Comparison of ENCODE assay signal across 8 mouse cellular contexts in genomic region chr13:58126862-58127765, GRCm38 (mm10). TPM values are rescaled to one million over a fixed set of nuclear protein-coding genes. Genes with fewer than 3 reads are reported as not detected.
DNase-seq lines count a peak whose midpoint lies in the region; ATAC-seq lines count a peak whose summit lies in the region.

No protein-coding gene starts in this region.

- peak overlapping the region; percentile 97 for H3K9ac ChIP-seq in forebrain, embryonic 15.5 days (replicated peaks)
- peak overlapping the region; percentile 99 for H3K9ac ChIP-seq in liver, embryonic 15.5 days

- H3K36me3 ChIP-seq in erythroblast, embryonic 14.5 days (ENCODE audit: control insufficient read depth) = peaks cover 31% of the 10 kb centered on the region
- H3K36me3 ChIP-seq in forebrain, embryonic 15.5 days = no peaks in the 10 kb centered on the region
- peaks cover 14% of the 10 kb centered on the region for H3K36me3 ChIP-seq in liver, embryonic 15.5 days (replicated peaks)

- H3K9me3 ChIP-seq in erythroblast, embryonic 14.5 days (ENCODE audit: control insufficient read depth, low read length) = no peaks in the 10 kb centered on the region
- H3K9me3 ChIP-seq in forebrain, embryonic 15.5 days = no peaks in the 10 kb centered on the region
- no peaks in the 10 kb centered on the region for H3K9me3 ChIP-seq in liver, embryonic 15.5 days (replicated peaks)

- peak overlapping the region; percentile 100 for H3K4me3 ChIP-seq in erythroblast, embryonic 14.5 days (replicated peaks)
- H3K4me3 ChIP-seq in forebrain, embryonic 15.5 days = peak overlapping the region; percentile 95
- peak overlapping the region; percentile 81 for H3K4me3 ChIP-seq in liver, embryonic 15.5 days (replicated peaks)

- WGBS in forebrain, embryonic 15.5 days = under 1% methylated on average over 62 of the region's 92 CpGs
- WGBS in liver, embryonic 15.5 days (ENCODE audit: insufficient replicate concordance) = under 1% methylated on average over 60 of the region's 92 CpGs

- peak; percentile 6 for DNase-seq in ovary, postnatal 10 days (ENCODE audit: low spot score)
- DNase-seq in ovary, postnatal 14 days (ENCODE audit: low spot score) = no peak
- DNase-seq in testis, postnatal 10 days (ENCODE audit: low spot score) = peak; percentile 69
- DNase-seq in layer of hippocampus, postnatal 25 days (ENCODE audit: extremely low spot score in 1 of 2, low spot score in 1 of 2) = no peak

- no peak for ATAC-seq in erythroblast, adult 5-6 weeks (replicated peaks; ENCODE audit: low FRiP score, poor library complexity, severe bottlenecking)
- ATAC-seq in forebrain, embryonic 15.5 days (replicated peaks) = no peak
- no peak for ATAC-seq in liver, embryonic 15.5 days (ENCODE audit: insufficient read depth)

- H3K27me3 ChIP-seq in erythroblast, embryonic 14.5 days (ENCODE audit: control insufficient read depth) = no peaks in the 10 kb centered on the region
- H3K27me3 ChIP-seq in forebrain, embryonic 15.5 days = no peaks in the 10 kb centered on the region
- H3K27me3 ChIP-seq in liver, embryonic 15.5 days = no peaks in the 10 kb centered on the region

- H3K27ac ChIP-seq in forebrain, embryonic 15.5 days (replicated peaks) = peak overlapping the region; percentile 99
- H3K27ac ChIP-seq in liver, embryonic 15.5 days (replicated peaks) = peak overlapping the region; percentile 96

- peaks cover 42% of the 10 kb centered on the region for H3K4me1 ChIP-seq in erythroblast, embryonic 14.5 days (ENCODE audit: control insufficient read depth)
- peaks cover 39% of the 10 kb centered on the region for H3K4me1 ChIP-seq in forebrain, embryonic 15.5 days
- peaks cover 45% of the 10 kb centered on the region for H3K4me1 ChIP-seq in liver, embryonic 15.5 days (replicated peaks)

- H3K4me2 ChIP-seq in forebrain, embryonic 15.5 days (replicated peaks) = peak overlapping the region; percentile 59
- H3K4me2 ChIP-seq in liver, embryonic 15.5 days = peak overlapping the region; percentile 78

RNA-seq across cellular contexts. Expression of gene Hnrnpa0, which starts 1.2 kb away (rescaled TPM):
- polyA plus RNA-seq in erythroblast, embryonic 14.5 days (2012) = 38.2 and 43.0 TPM in 2 replicates
- 29.6 and 35.1 TPM in 2 replicates for total RNA-seq in erythroblast, adult 5-6 weeks (2015; ENCODE audit: low replicate concordance)
- 12.9 and 24.4 TPM in 2 replicates for total RNA-seq in erythroblast, adult 5-6 weeks (2017; ENCODE audit: low replicate concordance)
- 52.4 and 57.9 TPM in 2 replicates for polyA plus RNA-seq in forebrain, embryonic 15.5 days (2015; fragmentation: Nextera tagmentation; extraction: Ambion mirVana)
- polyA plus RNA-seq in liver, embryonic 15.5 days (2015; fragmentation: Nextera tagmentation; extraction: Ambion mirVana) = 5.2 and 6.2 TPM in 2 replicates
- 100 to 1,000 TPM; 127 to 131 TPM for total RNA-seq in layer of hippocampus, postnatal 25 days (2021)

RNA-seq across cellular contexts. Expression of gene Klhl3, which starts 13.7 kb away (rescaled TPM):
- not detected in 2 replicates for polyA plus RNA-seq in erythroblast, embryonic 14.5 days (2012)
- 0.21 TPM in 1 of 2 replicates, not detected in the other for total RNA-seq in erythroblast, adult 5-6 weeks (2015; ENCODE audit: low replicate concordance)
- 0.14 TPM in 1 of 2 replicates, not detected in the other for total RNA-seq in erythroblast, adult 5-6 weeks (2017; ENCODE audit: low replicate concordance)
- 8.6 and 9.0 TPM in 2 replicates for polyA plus RNA-seq in forebrain, embryonic 15.5 days (2015; fragmentation: Nextera tagmentation; extraction: Ambion mirVana)
- 1.1 and 1.4 TPM in 2 replicates for polyA plus RNA-seq in liver, embryonic 15.5 days (2015; fragmentation: Nextera tagmentation; extraction: Ambion mirVana)
- 10 to 100 TPM; 45.2 to 47.4 TPM for total RNA-seq in layer of hippocampus, postnatal 25 days (2021)

RNA-seq across cellular contexts. Expression of gene Idnk, which starts 30.3 kb away (rescaled TPM):
- 0.40 and 1.2 TPM in 2 replicates for polyA plus RNA-seq in erythroblast, embryonic 14.5 days (2012)
- 9.2 and 15.0 TPM in 2 replicates for total RNA-seq in erythroblast, adult 5-6 weeks (2015; ENCODE audit: low replicate concordance)
- total RNA-seq in erythroblast, adult 5-6 weeks (2017; ENCODE audit: low replicate concordance) = 4.7 and 14.4 TPM in 2 replicates
- polyA plus RNA-seq in forebrain, embryonic 15.5 days (2015; fragmentation: Nextera tagmentation; extraction: Ambion mirVana) = 65.6 and 74.9 TPM in 2 replicates
- 17.2 and 18.8 TPM in 2 replicates for polyA plus RNA-seq in liver, embryonic 15.5 days (2015; fragmentation: Nextera tagmentation; extraction: Ambion mirVana)
- total RNA-seq in layer of hippocampus, postnatal 25 days (2021) = 10 to 100 TPM; 26.3 to 28.2 TPM

Comparison
In these comparisons a context has a peak if more than half of its experiments do, and no peak if none do; other contexts are left out.
1. DNase-seq: peak in ovary, postnatal 10 days (single experiment) and testis, postnatal 10 days (single experiment); none in ovary, postnatal 14 days (single experiment) and layer of hippocampus, postnatal 25 days (0 of 2).
2. Peak in every context shown above with its lines, with median percentiles within 50 percentile points of each other: H3K4me3 ChIP-seq.